Mouse (Mus musculus) retina, postnatal 7 days (tissue): ENCODE measurements at regions not wholly inside any gene's neighbourhood (a gene's known extent, or its start where the extent isn't known, plus 50 kb on each side); places are given as distances from the start of the nearest gene placed in this dataset.

ENCODE experiments used
- DNase-seq: peaks from one replicate; pipeline ENCODE4 v3.0.0-alpha.2; 2012; ENCODE audit warnings: low read depth, low spot score

- DNase-seq: no peak
Observed at GRCm38 (mm10) chr4:34336971-34337797, 213.6 kb upstream of the Akirin2 start.

GRCm38 (mm10) chr4:34337852-34338251, 212.9 kb upstream of the Akirin2 start:
- DNase-seq: no peak

- DNase-seq: no peak
Observed at GRCm38 (mm10) chr4:34340057-34340456, 210.7 kb upstream of the Akirin2 start.

GRCm38 (mm10) chr4:34371281-34372032, 179.3 kb upstream of the Akirin2 start:
- no peak for DNase-seq

- DNase-seq: no peak
Observed at GRCm38 (mm10) chr4:34386338-34386967, 164.3 kb upstream of the Akirin2 start.

- no peak for DNase-seq
Observed at GRCm38 (mm10) chr4:34391499-34391898, 159.2 kb upstream of the Akirin2 start.

- DNase-seq: no peak
Observed at GRCm38 (mm10) chr4:34403061-34403460, 147.7 kb upstream of the Akirin2 start.

- DNase-seq: no peak
Observed at GRCm38 (mm10) chr4:34407181-34407580, 143.6 kb upstream of the Akirin2 start.

GRCm38 (mm10) chr4:34420970-34421369, 129.8 kb upstream of the Akirin2 start:
- no peak for DNase-seq

GRCm38 (mm10) chr4:34424131-34424646, 126.5 kb upstream of the Akirin2 start:
- no peak for DNase-seq

GRCm38 (mm10) chr4:34429003-34429402, 121.7 kb upstream of the Akirin2 start:
- no peak for DNase-seq

- DNase-seq: no peak
Observed at GRCm38 (mm10) chr4:34429456-34430235, 121.1 kb upstream of the Akirin2 start.

GRCm38 (mm10) chr4:34437316-34437715, 113.4 kb upstream of the Akirin2 start:
- DNase-seq: no peak

- DNase-seq: no peak
Observed at GRCm38 (mm10) chr4:34449582-34449981, 101.2 kb upstream of the Akirin2 start.

GRCm38 (mm10) chr4:34462591-34462990, 88.1 kb upstream of the Akirin2 start:
- no peak for DNase-seq

- DNase-seq: no peak
Observed at GRCm38 (mm10) chr4:34465845-34466244, 84.9 kb upstream of the Akirin2 start.

- no peak for DNase-seq
Observed at GRCm38 (mm10) chr4:34466309-34466708, 84.4 kb upstream of the Akirin2 start.

- DNase-seq: no peak
Observed at GRCm38 (mm10) chr4:34468096-34468495, 82.6 kb upstream of the Akirin2 start.

- DNase-seq: no peak
Observed at GRCm38 (mm10) chr4:34475792-34476448, 74.8 kb upstream of the Akirin2 start.

GRCm38 (mm10) chr4:34484273-34484672, 66.5 kb upstream of the Akirin2 start:
- DNase-seq: no peak

GRCm38 (mm10) chr4:34485574-34485973, 65.2 kb upstream of the Akirin2 start:
- DNase-seq: no peak
